Mouse (Mus musculus) naive thymus-derived CD4-positive, alpha-beta T cell, adult 2 months (primary cell): ENCODE results near the gene Dna2.
A peak's percentile ranks its signal among the peaks of the same experiment; 100 is the strongest.

ENCODE experiments used
- DNase-seq: peaks from one replicate; pipeline ENCODE4 v3.0.0-alpha.2; 2011; ENCODE audit warnings: low read depth

Gene Dna2

DNA sequence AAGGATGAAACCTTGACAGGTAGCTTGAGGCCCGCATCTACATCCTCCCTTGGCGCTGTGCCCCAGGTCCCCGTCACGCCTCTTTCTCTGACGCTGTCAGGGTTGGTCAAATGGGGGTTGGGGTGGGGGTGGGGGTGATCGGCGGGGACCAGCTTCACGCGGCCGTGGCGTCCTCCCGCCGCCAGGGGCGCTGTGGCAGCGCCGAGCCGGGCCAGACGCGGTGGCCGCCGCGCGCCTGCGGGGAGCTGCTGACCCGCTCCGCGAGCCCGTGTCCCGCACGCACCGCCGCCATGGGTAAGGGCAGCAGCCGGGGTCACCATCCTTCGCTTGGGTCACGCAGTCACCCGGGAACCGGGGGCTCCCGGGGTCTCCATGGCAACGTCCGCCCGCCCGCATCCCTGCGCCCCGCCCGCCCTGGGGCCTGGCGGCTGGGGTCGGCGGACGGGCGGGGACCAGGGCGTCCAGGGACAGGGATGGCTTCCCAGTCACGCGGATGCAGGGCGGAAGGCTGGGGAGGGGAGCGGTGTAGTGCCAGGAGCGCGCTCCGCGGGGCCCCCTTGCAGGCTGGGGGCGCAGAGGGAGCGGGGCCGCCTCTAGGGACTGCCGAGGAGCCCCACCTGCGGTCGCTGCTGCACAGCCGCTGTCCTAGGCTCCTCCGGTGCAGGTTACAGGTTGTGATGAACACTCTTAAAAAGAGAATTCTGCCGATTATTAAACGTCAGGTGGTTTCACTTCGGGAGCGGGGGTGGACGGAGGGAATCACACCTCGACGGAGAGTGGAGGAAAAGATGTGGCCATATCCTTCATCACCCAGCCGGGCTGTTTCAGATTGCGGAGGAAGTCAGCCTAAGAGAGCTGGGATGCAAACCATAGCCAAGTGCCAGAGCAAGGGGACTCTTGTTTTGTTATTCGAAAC lies 33.5 kb downstream of the Dna2 start, which contains the start of gene Rufy2:
Gene Rufy2 (plus strand): TSS at position 185 of the 916 bp plus-strand sequence.
- peak; percentile 93 for DNase-seq

DNA sequence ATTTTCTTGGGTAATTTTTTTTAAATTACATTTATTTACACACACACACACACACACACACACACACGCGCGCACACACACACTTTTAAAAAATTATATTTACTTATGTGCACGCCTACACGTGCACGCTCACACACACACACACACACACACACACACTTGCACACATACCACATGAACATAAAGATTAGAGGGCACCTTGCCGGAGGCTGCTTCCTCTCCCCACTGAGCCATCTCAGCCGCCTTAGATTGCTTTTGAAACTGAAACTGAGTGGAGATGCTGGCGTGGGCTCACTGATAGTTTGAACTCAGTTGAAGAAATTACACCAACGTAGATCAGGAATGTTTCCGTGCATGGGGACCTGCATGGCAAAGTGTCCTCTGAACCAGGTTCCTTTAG lies 37.2 kb downstream of the Dna2 start:
- peak; percentile 87 for DNase-seq

DNA sequence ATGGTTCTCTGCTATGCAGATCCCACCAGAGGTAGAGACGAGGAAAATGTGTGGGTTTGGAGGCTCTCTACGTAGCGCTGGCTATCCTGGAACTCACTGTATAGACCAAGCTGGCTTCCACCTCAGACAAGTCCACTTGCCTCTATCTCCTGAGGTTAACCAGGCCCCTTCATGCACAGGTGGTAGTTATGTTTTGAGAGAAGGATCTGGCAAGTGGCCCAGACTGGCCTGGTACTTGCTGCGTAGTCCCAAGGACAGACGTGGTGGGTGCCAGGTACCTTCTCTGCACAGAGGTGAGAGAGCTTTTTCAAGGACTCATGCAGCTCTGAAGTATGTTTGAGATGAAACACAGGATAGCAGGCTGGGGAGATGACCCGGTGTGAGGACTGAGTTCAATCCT lies 37.7 kb downstream of the Dna2 start:
- no peak for DNase-seq

DNA sequence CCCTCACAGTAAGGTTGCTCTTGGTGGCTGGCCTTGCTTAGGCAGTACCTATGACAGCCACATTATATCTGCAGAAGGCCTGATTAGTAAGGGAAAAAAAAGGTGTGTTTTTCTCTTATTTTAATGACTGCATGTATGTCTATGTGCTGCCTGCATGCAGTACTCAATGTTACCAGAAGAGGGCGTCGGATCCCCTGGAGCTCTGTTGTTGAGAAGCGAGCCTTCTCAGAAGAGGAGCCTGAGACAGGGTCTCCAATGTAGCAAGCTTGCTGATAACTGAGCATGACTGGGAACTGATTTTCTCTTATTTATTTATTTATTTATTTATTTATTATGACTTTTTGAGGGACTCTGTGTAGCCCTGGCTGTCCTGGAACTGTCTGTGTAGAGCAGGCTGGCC lies 40.5 kb downstream of the Dna2 start:
- DNase-seq, result peak; percentile 67

DNA sequence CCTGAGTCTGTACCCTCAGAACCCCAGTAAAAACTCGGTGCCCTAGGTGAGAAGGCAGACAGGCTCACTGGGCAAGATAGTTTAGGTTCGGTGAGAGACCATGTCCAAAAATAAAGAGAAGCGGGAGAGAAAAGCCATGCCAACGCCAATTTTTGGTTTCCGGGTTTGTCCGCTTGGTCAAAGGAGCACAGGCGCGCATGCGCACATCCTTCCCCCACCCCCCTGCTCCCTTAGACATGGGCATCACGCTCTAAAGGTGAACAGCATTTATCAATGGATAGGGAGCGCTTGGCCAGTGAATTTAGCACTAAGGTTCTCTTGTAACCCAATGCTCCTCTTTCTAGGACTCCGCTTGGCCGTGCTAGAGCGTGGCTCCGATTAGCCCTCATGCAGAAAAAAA lies 43.8 kb downstream of the Dna2 start:
- DNase-seq, result no peak

DNA sequence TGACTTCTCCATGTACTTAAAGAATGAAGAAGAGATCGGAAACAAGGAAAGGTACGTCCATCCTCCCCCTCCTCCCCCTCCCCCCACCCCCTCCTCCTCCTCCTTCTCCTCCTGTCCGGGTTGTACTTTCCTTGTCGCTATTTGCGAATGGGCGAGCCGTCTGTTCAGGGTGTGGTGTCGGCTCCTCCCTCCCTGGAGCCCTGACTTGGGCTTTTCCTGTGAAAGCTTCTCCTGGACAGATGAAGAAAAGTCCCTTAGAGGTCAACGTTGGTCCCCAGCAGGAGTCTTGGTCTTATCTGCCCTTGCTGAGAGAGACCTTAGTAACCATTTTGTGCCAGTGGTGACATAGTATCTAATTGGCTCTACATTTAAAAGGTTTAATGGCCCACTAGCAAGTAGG lies 47.2 kb downstream of the Dna2 start:
- DNase-seq, result no peak

DNA sequence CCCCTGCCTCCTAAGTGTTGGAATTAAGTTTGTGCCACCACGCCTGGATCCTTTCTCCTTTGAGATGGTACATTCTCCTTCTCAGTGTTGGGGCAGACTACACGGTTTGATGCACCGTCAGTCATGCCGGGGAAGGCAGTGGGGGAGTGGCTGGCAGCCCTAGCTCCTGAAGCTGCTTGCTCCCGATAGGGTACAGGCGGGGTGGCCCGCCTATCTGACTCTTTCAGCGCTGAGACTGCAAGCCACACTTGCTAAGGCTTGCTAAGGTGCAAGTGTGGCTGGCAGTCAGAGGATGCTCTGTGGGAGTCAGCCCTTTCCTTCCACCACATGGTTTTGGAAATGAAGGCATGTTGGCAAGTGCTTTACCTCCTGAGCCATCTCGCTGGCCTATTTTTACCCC lies 53.8 kb downstream of the Dna2 start:
- DNase-seq, result no peak

DNA sequence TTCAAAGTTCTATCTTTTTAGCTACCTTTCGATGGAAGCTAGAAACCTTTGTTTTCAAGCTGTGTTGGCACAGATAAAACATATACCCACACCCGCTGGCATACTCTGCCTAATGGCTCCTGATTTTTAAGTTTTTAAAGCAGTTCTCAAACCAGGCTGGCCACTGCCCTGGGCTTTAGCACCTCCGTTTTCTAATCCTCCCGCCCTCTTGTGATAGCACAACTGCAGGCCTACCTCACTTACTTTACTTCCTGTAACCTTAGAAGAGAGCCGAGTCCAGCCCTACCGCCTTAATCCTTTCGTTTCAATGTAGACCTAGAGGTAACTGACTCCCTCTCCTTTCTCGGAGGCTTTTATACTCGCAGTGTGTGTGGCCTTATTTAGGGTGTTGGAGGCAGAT lies 56.4 kb downstream of the Dna2 start:
- DNase-seq, result no peak

DNA sequence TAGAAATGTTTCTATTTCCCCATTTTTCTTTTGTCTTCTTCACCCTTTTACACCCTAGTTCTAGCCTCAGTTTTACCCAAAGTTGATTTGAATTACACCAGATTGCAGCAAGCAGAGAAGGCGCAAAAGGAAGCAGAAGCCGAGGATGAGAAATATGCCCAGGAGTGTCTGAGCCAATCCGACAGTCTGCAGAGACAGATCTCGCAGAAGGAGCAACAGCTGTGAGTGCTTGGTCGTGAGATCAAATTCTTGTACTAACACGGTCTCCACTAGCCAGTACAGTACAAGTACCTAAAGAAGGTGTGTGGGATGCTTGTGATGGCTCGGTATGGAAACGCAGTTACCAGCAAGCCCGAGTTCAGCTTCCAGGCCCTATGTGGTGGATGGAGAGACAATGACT lies 57.7 kb downstream of the Dna2 start:
- DNase-seq, result no peak

DNA sequence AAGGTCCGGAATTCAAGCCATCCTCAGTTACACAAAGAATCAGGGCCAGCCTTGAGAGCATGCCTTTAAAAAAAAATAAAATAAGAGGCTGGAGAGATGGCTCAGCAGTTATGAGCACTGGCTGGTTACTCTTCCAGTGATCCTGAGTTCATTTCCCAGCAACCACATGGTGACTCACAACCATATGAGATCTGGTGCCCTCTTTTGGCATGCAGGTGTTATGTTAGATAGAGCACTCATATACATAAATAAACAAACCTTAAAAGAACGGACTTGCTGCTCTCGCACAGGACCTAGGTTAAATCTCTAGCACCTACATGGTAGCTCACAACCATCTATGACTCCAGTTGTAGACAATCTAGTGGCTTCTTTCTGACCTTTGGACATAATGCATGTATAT lies 61.4 kb downstream of the Dna2 start:
- DNase-seq, result no peak

DNA sequence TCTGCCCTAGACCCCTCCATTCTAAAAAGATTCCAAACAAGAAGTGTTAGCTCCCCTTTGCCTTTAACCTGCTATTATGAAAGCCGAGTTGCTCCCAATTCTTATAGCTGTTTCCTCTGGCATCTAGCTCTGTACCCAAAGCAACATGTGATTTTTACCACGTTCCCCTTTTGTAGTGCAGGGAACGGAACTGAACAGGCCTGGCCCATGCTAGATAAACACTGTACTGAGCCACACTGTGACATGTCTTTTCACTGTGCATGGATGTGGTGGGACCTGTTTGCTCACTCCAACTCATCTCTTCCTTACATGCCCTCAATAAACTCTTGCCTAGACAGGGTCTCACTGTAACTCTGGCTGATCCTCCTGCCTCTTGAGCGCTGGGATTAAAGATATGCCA lies 63.4 kb downstream of the Dna2 start:
- no peak for DNase-seq

DNA sequence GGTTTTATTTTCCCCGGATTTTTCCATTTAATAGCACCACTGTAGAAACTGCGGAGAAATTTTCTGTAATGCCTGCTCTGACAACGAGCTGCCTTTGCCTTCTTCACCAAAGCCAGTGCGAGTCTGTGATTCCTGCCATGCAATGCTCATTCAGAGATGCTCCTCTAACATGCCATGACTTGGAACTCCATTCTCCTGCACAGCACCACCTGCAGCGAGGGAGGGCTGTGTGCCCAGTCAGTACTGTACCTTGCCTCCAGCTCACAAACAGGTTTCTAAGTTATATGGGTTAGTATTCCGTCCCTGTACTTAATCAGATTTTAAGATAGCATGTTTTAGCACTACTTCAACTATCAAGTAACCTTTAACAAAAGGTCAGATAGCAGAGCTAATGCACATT lies 64.7 kb downstream of the Dna2 start:
- no peak for DNase-seq

DNA sequence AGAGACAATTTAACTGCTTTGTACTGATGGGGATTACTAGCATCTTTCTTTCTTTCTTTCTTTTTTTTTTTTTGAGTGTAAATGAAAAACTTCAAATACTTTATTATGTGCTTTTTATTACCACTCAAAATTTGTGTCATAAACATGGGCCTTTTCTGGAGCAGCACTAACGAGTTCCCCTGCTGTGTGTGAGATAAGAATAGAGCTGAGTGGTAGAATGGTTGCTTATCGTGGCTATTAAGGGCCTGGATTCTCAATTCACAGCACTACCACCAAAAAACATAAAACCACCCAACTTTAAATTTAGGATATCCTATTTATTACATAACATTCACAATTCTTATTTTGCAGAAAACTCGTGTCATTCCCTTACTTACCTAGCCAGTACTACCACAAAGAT lies 66.7 kb downstream of the Dna2 start:
- DNase-seq, result no peak

DNA sequence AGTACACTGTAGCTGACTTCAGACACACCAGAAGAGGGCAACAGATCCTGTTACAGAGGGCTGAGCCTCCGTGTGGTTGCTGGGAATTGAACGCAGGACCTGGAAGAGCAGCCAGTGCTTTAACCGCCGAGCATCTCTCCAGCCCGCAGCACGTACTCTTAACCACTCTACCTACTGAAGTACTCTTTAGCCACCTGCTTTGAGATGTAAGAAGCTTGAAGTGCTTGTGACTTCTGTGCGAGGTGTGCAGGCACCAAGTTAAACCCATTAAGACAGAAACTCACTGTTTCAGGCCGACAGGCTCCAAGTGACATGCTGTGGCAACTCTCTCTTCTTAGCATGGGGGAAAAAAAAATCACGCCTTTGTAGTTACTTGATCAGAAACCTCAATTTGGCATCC lies 67.3 kb downstream of the Dna2 start:
- no peak for DNase-seq

DNA sequence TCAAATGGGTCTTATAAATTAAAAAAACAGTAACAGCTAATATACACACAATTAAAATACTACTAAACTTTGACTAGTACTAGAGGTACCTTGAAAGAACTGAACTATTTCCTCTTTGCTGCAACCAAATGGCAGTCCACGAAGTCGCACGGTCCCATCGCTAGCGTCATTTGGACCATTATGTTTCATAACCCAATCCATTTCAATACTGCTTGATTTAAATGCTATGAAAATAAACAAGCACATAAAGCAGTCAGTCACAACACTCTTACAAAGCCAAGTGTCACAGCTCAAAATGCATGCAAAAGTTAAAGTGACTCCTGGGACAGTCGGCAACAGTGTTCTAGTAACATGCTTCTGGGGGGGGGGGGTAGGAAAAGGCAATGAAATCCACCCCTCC lies 72.5 kb downstream of the Dna2 start:
- DNase-seq, result no peak

DNA sequence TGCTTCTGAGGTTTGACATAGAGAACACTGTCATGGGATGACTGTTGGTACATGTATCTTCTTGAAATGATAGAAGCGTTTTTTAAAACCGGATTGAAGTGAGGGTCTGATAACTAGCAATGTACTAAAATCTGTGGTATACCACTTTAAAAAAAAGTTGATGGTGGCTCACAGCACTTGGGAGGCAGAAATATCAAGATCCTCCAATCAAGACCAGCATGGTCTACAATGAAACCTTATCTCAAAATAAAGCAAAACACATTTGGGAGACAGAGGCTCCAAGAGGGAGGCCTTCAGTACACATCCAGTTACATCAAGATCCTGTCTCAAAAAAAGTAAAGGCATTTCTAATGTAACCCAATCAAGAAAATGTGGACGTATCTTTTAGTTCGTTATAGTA lies 74.9 kb downstream of the Dna2 start:
- DNase-seq, result peak; percentile 17

DNA sequence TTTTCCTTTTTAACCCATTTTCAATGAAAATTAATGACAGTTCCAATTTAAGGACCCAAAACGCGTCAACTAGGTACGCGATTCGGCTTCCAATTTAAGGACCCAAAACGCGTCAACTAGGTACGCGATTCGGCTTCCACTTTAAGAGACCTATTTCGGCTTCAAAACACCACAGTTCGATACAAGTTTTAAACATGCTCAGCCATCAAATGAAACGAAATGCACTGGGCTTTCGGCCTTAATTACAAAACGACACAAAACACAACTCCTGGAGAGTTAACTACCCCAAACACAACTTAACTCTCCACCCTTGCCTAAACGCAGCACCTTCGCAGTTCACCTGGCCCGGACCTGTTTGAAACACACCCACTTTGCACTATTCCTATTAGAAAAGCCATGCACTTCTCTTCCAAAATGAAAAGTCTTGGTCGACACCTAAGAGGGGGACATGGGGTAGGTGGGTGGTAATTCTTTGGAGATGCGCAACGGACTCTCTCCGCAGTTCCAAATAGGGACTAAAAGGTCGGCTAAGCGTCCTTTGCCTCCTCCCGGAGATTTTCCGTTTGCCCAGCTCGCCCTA lies 75.8 kb downstream of the Dna2 start:
- peak; percentile 58 for DNase-seq

DNA sequence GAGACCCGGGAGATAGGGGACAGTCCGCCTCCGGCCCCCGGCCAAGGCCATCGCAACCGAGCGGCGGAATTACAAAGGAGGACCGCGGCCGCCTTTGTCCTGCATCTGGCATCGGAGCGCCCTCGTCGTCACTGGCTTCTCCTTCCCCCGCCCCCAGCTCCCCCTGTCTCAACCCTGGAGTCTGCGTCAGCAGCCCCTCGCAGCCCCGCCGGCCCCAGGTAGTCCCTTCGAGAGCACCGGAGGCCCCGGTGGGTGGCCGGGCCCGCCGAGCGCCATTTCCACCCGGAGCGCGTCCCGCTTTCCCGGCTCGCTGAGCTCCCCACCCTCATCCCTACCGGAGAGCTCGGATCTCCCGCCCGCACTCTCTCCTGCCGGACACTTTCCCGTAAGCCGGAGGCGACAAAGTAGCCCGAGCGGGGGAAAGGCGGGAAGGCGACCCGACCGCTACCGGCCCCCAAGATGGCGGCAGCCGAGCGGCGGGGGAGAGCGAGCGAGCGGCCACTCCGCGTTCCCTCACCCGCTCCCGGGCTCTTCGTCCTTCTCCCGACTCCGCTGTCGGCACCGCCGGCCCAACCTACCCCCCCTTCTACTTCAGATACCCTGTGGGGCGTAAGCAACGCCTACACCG lies 76.4 kb downstream of the Dna2 start:
- DNase-seq, result peak; percentile 68
